Mouse (Mus musculus) retina, adult 2 months (tissue): ENCODE results near the gene Htra1.

ENCODE experiments used
- DNase-seq: peaks from one replicate; pipeline ENCODE4 v3.0.0-alpha.2; 2012; ENCODE audit warnings: low read depth, low spot score

The Htra1 gene

DNA sequence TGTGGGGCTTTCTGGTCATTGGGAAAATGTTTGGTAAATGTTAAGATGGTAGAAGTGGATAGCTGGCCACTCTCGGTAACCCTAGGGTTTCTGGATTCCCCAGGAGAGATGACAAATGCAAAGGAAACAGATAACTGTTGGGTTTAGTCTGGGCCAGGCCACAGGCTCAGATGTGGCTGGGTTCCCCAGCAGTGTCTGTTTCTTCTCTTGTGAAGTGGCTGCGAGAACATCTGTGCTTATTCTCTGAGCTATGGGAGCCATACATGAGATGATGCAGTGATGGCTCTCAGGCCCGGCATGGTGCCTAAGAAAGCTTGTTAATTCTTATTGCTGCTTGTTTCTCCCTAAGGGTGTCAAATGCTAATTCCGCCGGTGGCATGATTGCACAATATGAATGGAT lies 68.2 kb downstream of the Htra1 start:
- DNase-seq = no peak

DNA sequence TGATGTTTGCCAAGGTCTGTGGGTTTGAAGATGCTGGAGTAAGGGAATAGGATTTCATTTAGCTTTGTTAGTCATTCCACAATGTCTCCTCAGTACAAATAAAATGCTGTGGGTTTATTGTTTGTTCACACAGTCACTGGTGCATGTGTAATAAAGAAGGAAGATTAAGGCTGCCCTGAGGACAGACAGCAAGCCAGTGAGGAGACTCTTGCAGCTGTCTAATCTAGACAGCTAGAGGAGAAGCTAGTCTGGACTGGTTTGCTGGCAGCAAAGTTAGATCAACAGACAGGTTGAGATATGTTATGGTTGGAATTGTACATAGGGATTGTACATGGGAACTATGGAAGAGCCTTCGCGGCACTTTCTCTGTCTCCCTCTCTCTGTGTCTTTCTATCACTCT lies 71.3 kb downstream of the Htra1 start:
- DNase-seq = no peak

DNA sequence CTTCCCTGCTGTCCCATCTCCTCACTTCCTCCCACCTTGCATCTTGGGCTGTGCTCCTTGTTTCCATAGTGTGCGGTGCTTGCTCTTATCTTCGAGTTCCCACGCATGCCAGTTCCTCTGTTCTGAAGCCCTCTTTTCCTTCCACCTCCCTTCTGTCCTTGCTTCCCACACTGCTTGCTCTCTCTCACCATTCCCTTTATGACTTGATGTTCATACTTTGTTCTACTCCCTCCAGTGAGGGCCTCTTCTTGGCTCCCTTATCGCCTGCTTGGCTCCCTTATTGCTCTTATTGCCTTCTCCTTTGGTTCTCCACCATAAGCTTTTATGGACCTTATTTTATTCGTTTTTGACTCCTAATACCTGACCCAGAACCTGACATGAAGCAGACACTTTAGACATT lies 73.3 kb downstream of the Htra1 start:
- DNase-seq = no peak

DNA sequence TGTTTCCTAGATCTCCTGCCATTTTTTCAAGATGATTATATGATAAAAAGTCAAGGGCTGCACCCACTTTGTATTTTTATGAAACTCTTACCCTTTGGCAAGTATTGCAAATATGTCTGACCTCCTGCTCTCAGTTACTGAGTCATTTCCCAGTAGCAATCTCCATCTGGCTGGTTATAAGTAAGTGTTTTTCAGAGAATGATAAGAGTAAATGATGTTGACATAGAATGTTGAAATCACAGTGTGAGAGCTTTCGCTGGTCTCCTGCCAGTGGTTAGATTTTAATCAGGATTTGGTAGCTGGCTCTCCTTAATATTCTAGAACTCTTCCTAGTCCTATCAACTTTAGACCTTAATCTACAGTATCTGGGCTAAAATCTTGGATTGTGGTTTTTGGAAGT lies 76.0 kb downstream of the Htra1 start:
- DNase-seq = no peak

DNA sequence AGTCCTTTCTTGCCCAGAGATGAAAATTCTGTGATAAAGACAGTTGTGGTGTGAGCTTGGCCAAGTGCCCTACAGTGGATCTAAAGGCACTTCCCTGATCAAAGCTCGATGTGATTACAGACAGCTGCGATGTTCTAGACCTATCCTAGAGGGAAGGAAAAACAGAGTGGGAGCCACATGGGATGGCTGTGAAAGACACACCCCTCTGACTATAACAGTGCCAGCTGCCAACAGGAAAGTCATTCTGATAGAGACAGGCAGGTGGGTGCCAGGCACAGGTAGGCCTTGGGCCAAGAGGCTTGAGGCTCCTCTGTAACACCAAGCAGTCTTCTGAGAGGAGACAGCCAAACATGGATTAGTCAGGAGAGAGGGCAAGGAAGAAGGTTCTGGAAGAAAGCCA lies 83.3 kb downstream of the Htra1 start:
- no peak for DNase-seq

DNA sequence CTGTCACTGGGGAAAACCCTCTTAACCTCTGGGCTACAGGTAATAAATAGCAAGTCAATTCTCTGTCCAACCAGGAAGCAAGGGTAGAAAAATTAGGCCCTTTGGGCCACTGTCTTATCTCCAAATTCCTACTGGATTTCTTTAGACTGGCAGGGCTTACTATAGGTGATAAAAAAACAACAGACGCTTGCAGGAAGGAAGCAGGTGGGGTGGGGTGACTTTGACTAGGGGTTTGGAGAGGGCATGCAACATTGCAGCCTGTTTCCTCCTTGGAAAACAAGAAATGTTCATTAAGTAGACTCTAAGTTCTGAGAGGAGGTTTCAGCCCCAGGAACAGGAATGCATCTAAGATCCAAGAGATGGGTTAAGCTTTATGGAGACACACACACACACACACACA lies 88.9 kb downstream of the Htra1 start:
- DNase-seq = no peak

DNA sequence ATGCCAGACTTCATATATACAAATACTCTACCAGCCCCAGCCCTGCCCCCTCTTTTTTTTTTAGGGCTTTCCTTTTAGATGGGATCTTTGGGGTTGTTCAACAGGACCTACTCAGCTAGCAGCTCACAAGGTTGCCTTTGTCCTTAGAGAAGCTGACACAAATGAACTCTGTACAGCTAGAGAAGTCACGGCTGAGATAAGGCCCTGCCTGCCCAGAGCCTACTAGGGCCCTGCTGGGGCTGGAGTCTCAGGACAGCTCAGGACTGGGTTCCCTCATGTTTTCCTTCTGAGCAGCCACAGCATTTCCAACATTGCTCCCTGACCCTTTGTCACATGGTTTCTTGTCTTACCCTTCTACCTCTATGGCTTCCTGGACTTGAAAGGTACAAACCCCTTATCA lies 91.6 kb downstream of the Htra1 start:
- no peak for DNase-seq

DNA sequence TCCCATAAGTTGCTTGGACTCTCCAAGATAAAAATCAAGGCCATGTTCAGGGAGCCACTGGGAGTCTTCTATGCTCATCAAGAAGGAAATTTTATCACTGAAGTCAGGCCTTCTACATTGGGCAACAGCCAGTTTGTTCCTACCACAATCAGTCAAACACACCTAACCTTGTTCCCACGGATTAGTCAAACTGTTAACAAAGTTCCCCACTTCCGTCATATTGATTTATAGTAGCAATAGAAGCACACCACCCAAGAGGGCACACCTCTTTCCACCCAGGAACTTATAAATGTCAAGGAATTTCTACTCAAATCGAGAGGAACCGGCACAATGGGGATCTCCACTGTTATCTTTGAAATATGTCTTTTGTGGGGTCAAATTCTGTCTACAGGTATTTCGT lies 95.8 kb downstream of the Htra1 start, which contains the start of gene Dmbt1:
Gene Dmbt1 (plus strand): TSS at position 299 of the 400 bp plus-strand sequence.
- no peak for DNase-seq
